Mouse (Mus musculus): ENCODE results near the gene Anxa2.

- no peak for TF ChIP-seq CTCF (IDR thresholded peaks at IDR 0.05; ENCODE audit: insufficient read depth, low read depth, low read length)
- TF ChIP-seq POLR2A (IDR thresholded peaks at IDR 0.05; ENCODE audit: insufficient read depth, low read depth, low read length) = no peak
Observed at GRCm38 (mm10) chr9:69450636-69451035, 2.8 kb upstream of the Anxa2 start.

Measured in olfactory bulb, adult 2 months (tissue).